Mouse (Mus musculus) CH12.LX (cell line): ENCODE measurements around the gene Lrrc30. TPM values are rescaled to one million over a fixed set of nuclear protein-coding genes. Genes with fewer than 3 reads are reported as not detected.

Experiments
- DNase-seq: peaks from one replicate; pipeline ENCODE4 v3.0.0-alpha.2; 2013; ENCODE audit errors: extremely low read depth
- H3K27ac ChIP-seq: 2 replicates; pipeline ENCODE4 v1.5.1; 2012; ENCODE audit warnings: low read depth, mild to moderate bottlenecking, control low read depth, moderate library complexity; ENCODE audit not compliant: insufficient read depth
- H3K27me3 ChIP-seq: replicated peaks from 2 replicates; pipeline ENCODE3; 2012; ENCODE audit warnings: inconsistent platforms
- H3K36me3 ChIP-seq, 2 experiments: replicated peaks in 1 of 2; 2 replicates each; pipeline versions ENCODE3 to v1.6.1; 2012; ENCODE audit warnings: inconsistent platforms in 1 of 2, low read length in 1 of 2, mild to moderate bottlenecking in 1 of 2, mixed read lengths in 1 of 2, moderate library complexity in 1 of 2; ENCODE audit not compliant: control insufficient read depth in 1 of 2, insufficient read depth in 1 of 2
- H3K4me1 ChIP-seq, 2 experiments: 2 replicates each; pipeline ENCODE4 v1.6.1; 2012; ENCODE audit warnings: inconsistent platforms in 1 of 2, moderate library complexity in 1 of 2; ENCODE audit not compliant: insufficient read depth in 2 of 2, control insufficient read depth in 1 of 2
- H3K4me2 ChIP-seq: 2 replicates; pipeline ENCODE4 v1.6.1; 2012; ENCODE audit warnings: low read depth, mild to moderate bottlenecking, control low read depth; ENCODE audit not compliant: poor library complexity, insufficient read depth, severe bottlenecking
- H3K4me3 ChIP-seq, 3 experiments: fragments of 150-350 bp in 1 of 3; sonication (generic) in 1 of 3; replicated peaks in 1 of 3; 2 replicates each; pipeline versions ENCODE3 to v1.5.1; 2011 to 2012; ENCODE audit warnings: low read depth in 2 of 3, low read length in 2 of 3, mild to moderate bottlenecking in 2 of 3, moderate library complexity in 2 of 3, control low read depth in 1 of 3, improper control_type of control experiment in 1 of 3, inconsistent platforms in 1 of 3, mixed read lengths in 1 of 3; ENCODE audit not compliant: poor library complexity in 1 of 3
- H3K79me2 ChIP-seq: replicated peaks from 2 replicates; pipeline ENCODE4 v1.6.1; 2012; ENCODE audit warnings: mild to moderate bottlenecking, moderate library complexity; ENCODE audit not compliant: control insufficient read depth, poor library complexity, insufficient read depth, severe bottlenecking; ENCODE audit errors: extremely low read depth
- H3K9ac ChIP-seq: 2 replicates; pipeline ENCODE4 v1.6.1; 2012; ENCODE audit warnings: low read depth, mild to moderate bottlenecking, control low read depth, moderate library complexity; ENCODE audit not compliant: insufficient read depth
- H3K9me3 ChIP-seq: replicated peaks from 2 replicates; pipeline ENCODE3; 2012; ENCODE audit warnings: low read length, inconsistent platforms, mixed read lengths
- CHD1 ChIP-seq: IDR thresholded peaks from 2 replicates; pipeline ENCODE4 v1.6.1; 2012; ENCODE audit warnings: low read depth, low read length, improper control_type of control experiment, inconsistent platforms
- CHD2 ChIP-seq: IDR thresholded peaks from 2 replicates; pipeline ENCODE4 v1.6.1; 2011; ENCODE audit warnings: low read length, improper control_type of control experiment
- CTCF ChIP-seq, 2 experiments: IDR thresholded peaks in 1 of 2; conservative IDR thresholded peaks in 1 of 2; 2 replicates each; pipeline ENCODE4 v1.5.1; 2011 to 2012; ENCODE audit warnings: low read depth in 2 of 2, low read length in 2 of 2, improper control_type of control experiment in 1 of 2, inconsistent platforms in 1 of 2, mild to moderate bottlenecking in 1 of 2, moderate library complexity in 1 of 2
- EP300 ChIP-seq: IDR thresholded peaks from 2 replicates; pipeline ENCODE4 v1.6.1; 2011; ENCODE audit warnings: low read length, improper control_type of control experiment
- ETS1 ChIP-seq: conservative IDR thresholded peaks from 2 replicates; pipeline ENCODE4 v1.6.1; 2012; ENCODE audit warnings: low read depth, mild to moderate bottlenecking, inconsistent platforms, low read length, improper control_type of control experiment, moderate library complexity
- HCFC1 ChIP-seq: IDR thresholded peaks from 2 replicates; pipeline ENCODE4 v1.6.1; 2012; ENCODE audit warnings: low read depth, mild to moderate bottlenecking, inconsistent platforms, low read length, improper control_type of control experiment
- JUN ChIP-seq: IDR thresholded peaks from 2 replicates; pipeline ENCODE4 v1.6.1; 2011; ENCODE audit warnings: low read depth, mild to moderate bottlenecking, low read length, improper control_type of control experiment, moderate library complexity; ENCODE audit not compliant: insufficient read depth
- JUND ChIP-seq: conservative IDR thresholded peaks from 2 replicates; pipeline ENCODE4 v1.6.1; 2011; ENCODE audit warnings: low read depth, low read length, improper control_type of control experiment
- MAFK ChIP-seq: IDR thresholded peaks from 2 replicates; pipeline ENCODE4 v1.6.1; 2011; ENCODE audit warnings: low read length, improper control_type of control experiment; ENCODE audit not compliant: insufficient replicate concordance
- MAZ ChIP-seq: IDR thresholded peaks from 2 replicates; pipeline ENCODE4 v1.6.1; 2012; ENCODE audit warnings: low read depth, mild to moderate bottlenecking, inconsistent platforms, low read length, improper control_type of control experiment, moderate library complexity
- MEF2A ChIP-seq: IDR thresholded peaks from 2 replicates; pipeline ENCODE4 v1.6.1; 2014; ENCODE audit warnings: low read depth, mild to moderate bottlenecking, inconsistent platforms, low read length, improper control_type of control experiment, borderline replicate concordance
- MXI1 ChIP-seq: IDR thresholded peaks from 2 replicates; pipeline ENCODE4 v1.6.1; 2011; ENCODE audit warnings: mild to moderate bottlenecking, low read depth, low read length, improper control_type of control experiment
- NELFE ChIP-seq: IDR thresholded peaks from 2 replicates; pipeline ENCODE4 v1.6.1; 2011; ENCODE audit warnings: low read depth, low read length, improper control_type of control experiment
- PAX5 ChIP-seq: IDR thresholded peaks from 2 replicates; pipeline ENCODE4 v1.6.1; 2012; ENCODE audit warnings: low read length, inconsistent platforms, mixed read lengths
- POLR2AphosphoS2 ChIP-seq: IDR thresholded peaks from 2 replicates; pipeline ENCODE4 v1.6.1; 2011; ENCODE audit warnings: low read depth, low read length, improper control_type of control experiment
- RAD21 ChIP-seq: IDR thresholded peaks from 2 replicates; pipeline ENCODE4 v1.6.1; 2011; ENCODE audit warnings: low read depth, mild to moderate bottlenecking, low read length, improper control_type of control experiment, moderate library complexity
- RCOR1 ChIP-seq: conservative IDR thresholded peaks from 2 replicates; pipeline ENCODE4 v1.6.1; 2012; ENCODE audit warnings: low read depth, mild to moderate bottlenecking, inconsistent platforms, low read length, improper control_type of control experiment
- SMC3 ChIP-seq: IDR thresholded peaks from 2 replicates; pipeline ENCODE4 v1.6.1; 2011; ENCODE audit warnings: low read depth, low read length, improper control_type of control experiment
- UBTF ChIP-seq: IDR thresholded peaks from 2 replicates; pipeline ENCODE4 v1.6.1; 2012; ENCODE audit warnings: low read depth, mild to moderate bottlenecking, inconsistent platforms, low read length, improper control_type of control experiment, moderate library complexity
- USF1 ChIP-seq: IDR thresholded peaks from 2 replicates; pipeline ENCODE4 v1.6.1; 2014; ENCODE audit warnings: low read depth, mild to moderate bottlenecking, inconsistent platforms, low read length, improper control_type of control experiment
- ZC3H11A ChIP-seq: IDR thresholded peaks from 2 replicates; pipeline ENCODE4 v1.6.1; 2012; ENCODE audit warnings: low read depth, mild to moderate bottlenecking, inconsistent platforms, low read length, improper control_type of control experiment
- dilution Hi-C: fragments of 300-500 bp; cut with MboI; formaldehyde crosslinking; loops from 2 replicates; pipeline ENCODE4 v1.14.3; 2020; ENCODE audit warnings: low sequenced_read_pairs; ENCODE audit not compliant: extremely low pct_unique_long_range_greater_than_20kb, extremely low pct_ligation_motif_present
- in situ Hi-C: fragments of 300-500 bp; cut with MboI; formaldehyde crosslinking; loops from 3 replicates; pipeline ENCODE4 v1.14.3; 2019; ENCODE audit warnings: low sequenced_read_pairs, low pct_ligation_motif_present, low pct_unique_long_range_greater_than_20kb, mixed read lengths
- polyA plus RNA-seq: library from polyadenylated mRNA; unstranded; fragments of >175 nt; gene quantifications from 2 replicates; pipeline ENCODE4 v1.2.1, GENCODE M21; 2012; ENCODE audit warnings: low read depth; ENCODE audit not compliant: insufficient read length
- total RNA-seq, 2 experiments: library from RNA; depleted of rRNA; stranded (reverse); fragments of 300-350 nt in 1 of 2; fragments of >200 nt in 1 of 2; gene quantifications; 2 replicates each; pipeline ENCODE4 v1.2.3; 2012 to 2014

Lrrc30 gene
- total and polyA plus RNA-seq, 3 experiments: not detected

- DNase-seq: no peak
- no peak overlapping the region for H3K9ac ChIP-seq
Measured at GRCm38 (mm10) chr17:67636951-67637350, 4.4 kb upstream of the Lrrc30 start.

GRCm38 (mm10) chr17:67636304-67636703 is 3.8 kb upstream of the Lrrc30 start:
- no peaks in the 10 kb centered on the region for H3K4me1 ChIP-seq
- H3K4me3 ChIP-seq: no peak overlapping the region
- no peak for DNase-seq
- H3K36me3 ChIP-seq: no peaks in the 10 kb centered on the region
- no peak overlapping the region for H3K27ac ChIP-seq
- no peak overlapping the region for H3K4me2 ChIP-seq
- no peaks in the 10 kb centered on the region for H3K27me3 ChIP-seq
- H3K79me2 ChIP-seq: no peaks in the 10 kb centered on the region
- TF ChIP-seq ETS1 (no peak), RCOR1 (no peak), JUN (no peak), JUND (no peak), CHD1 (no peak), NELFE (no peak), USF1 (no peak), POLR2AphosphoS2 (no peak), MEF2A (no peak)
- dilution Hi-C loops (no loop called here), in situ Hi-C loops (no loop called here)
- peaks cover 84% of the 10 kb centered on the region for H3K9me3 ChIP-seq
- H3K9ac ChIP-seq: no peak overlapping the region

More at GRCm38 (mm10) chr17:67636951-67637350, 4.4 kb upstream of the Lrrc30 start:
- no peaks in the 10 kb centered on the region for H3K4me1 ChIP-seq
- TF ChIP-seq SMC3 (no peak), MAFK (no peak), MXI1 (no peak), UBTF (no peak), RAD21 (no peak), RCOR1 (no peak), CTCF (conservative IDR thresholded peaks at IDR 0.05 in 1 of 2, IDR thresholded peaks at IDR 0.05 in 1 of 2; ENCODE audit: low read depth in 2 of 2, low read length in 2 of 2) (no peak), CHD2 (no peak), ZC3H11A (no peak), JUN (no peak), PAX5 (no peak), EP300 (no peak), HCFC1 (no peak), MAZ (no peak)
- TF ChIP-seq, all 38 proteins: peak for 0
- no peaks in the 10 kb centered on the region for H3K79me2 ChIP-seq
- dilution Hi-C loops: no loop called here
- no peak overlapping the region for H3K4me3 ChIP-seq
- in situ Hi-C loops: no loop called here
- no peaks in the 10 kb centered on the region for H3K36me3 ChIP-seq
- H3K27ac ChIP-seq: no peak overlapping the region
- peaks cover 81% of the 10 kb centered on the region for H3K9me3 ChIP-seq
- no peak overlapping the region for H3K4me2 ChIP-seq
- H3K27me3 ChIP-seq: no peaks in the 10 kb centered on the region
